Mouse (Mus musculus) hindbrain, postnatal 0 days (tissue): ENCODE data around the gene Lsr. TPM values are rescaled to one million over a fixed set of nuclear protein-coding genes. Genes with fewer than 3 reads are reported as not detected.

Source experiments
- ATAC-seq: fragments of 200-750 bp; cut with Nextera tagmentation; 2 replicates; pipeline ENCODE4 v1.8.0; 2017; ENCODE audit warnings: mild to moderate bottlenecking, moderate TSS enrichment, moderate library complexity
- DNase-seq: peaks from one replicate; pipeline ENCODE4 v3.0.0-alpha.2; 2015; ENCODE audit warnings: low spot score
- H3K27ac ChIP-seq: fragments of 300-500 bp; sonication (generic); 2 replicates; pipeline ENCODE4 v1.5.1; 2014; ENCODE audit warnings: mild to moderate bottlenecking
- H3K27me3 ChIP-seq: fragments of 300-500 bp; sonication (generic); 2 replicates; pipeline ENCODE4 v1.6.1; 2014; ENCODE audit warnings: low read length, mixed read lengths; ENCODE audit not compliant: insufficient read depth
- H3K36me3 ChIP-seq: fragments of 300-500 bp; sonication (generic); 2 replicates; pipeline ENCODE4 v1.6.1; 2014; ENCODE audit warnings: low read length, mixed read lengths; ENCODE audit not compliant: insufficient read depth
- H3K4me1 ChIP-seq: fragments of 300-500 bp; sonication (generic); 2 replicates; pipeline ENCODE4 v1.6.1; 2014; ENCODE audit warnings: antibody characterized with exemption, low read length, mixed read lengths; ENCODE audit not compliant: insufficient read depth
- H3K4me2 ChIP-seq: fragments of 300-500 bp; sonication (generic); 2 replicates; pipeline ENCODE4 v1.6.1; 2014; ENCODE audit warnings: low read depth, mild to moderate bottlenecking, low read length, moderate library complexity, mixed read lengths
- H3K4me3 ChIP-seq: fragments of 300-500 bp; sonication (generic); 2 replicates; pipeline ENCODE4 v1.5.1; 2014; ENCODE audit warnings: low read length
- H3K9ac ChIP-seq: fragments of 300-500 bp; sonication (generic); replicated peaks from 2 replicates; pipeline ENCODE4 v1.6.1; 2014; ENCODE audit warnings: mild to moderate bottlenecking, low read length, moderate library complexity, mixed read lengths
- H3K9me3 ChIP-seq: fragments of 300-500 bp; sonication (generic); 2 replicates; pipeline ENCODE4 v1.6.1; 2016; ENCODE audit warnings: low read length, mixed read lengths
- CTCF ChIP-seq: IDR thresholded peaks from 2 replicates; pipeline ENCODE4 v1.5.1; 2016; ENCODE audit warnings: antibody characterized with exemption, control low read depth, low read depth
- WGBS: fragments of 180-500 bp; shearing (Covaris S2); extraction: QIAGEN DNeasy Blood & Tissue Kit; methylation state at CpG from one replicate; pipeline ENCODE4 v1.1.7; 2014; 5-methylcytosine and 5-hydroxymethylcytosine counted together
- polyA plus RNA-seq: library from polyadenylated mRNA; unstranded; fragments of >200 nt; fragmentation: Nextera tagmentation; extraction: Ambion mirVana; gene quantifications from 2 replicates; pipeline ENCODE4 v1.2.1, GENCODE M21; 2015
- total RNA-seq: library from RNA; depleted of rRNA; stranded (reverse); fragments of >200 nt; gene quantifications from 2 replicates; pipeline ENCODE4 v1.2.3, GENCODE M21; 2014

Lsr gene
- total and polyA plus RNA-seq, 2 experiments from 2014 or later, result 25.3 to 28.8 TPM

DNA sequence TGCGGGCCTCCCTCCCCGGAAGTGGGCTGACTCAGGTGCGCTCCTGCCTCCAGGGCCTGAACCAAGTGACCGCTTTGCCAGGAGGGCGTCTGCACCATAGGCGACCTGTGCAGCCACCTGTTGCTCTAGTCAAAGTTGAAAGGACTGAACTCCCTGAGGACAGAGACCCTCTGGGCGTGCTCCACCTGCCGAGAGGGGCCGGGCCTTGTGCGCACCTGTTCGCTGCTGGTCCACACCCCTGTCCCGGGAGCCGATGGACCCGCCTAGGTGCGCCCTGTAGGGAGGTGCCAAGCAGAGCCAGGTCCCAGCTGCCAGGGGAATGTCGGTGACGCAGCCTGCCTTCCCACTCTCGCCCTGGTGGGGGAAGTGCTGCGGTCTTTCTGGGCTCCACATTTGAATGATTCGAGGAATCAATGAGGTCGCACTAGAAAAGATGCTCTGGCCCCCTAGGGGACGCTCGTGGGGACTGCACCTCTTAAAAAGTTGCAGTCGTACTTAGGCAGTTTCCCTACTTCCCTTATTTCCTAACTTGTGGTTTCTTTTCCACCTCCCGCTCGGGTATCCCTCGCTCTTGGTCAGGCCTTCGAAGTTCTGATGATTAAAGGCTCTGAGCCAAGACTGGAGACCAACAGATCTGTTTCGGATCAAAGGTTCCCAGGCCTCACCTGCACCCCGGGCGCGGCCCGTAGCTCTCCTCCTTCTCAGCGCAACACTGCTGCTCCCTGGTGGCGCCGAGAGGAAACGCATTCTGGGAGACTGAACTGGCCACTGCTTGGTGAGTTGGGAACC, 431 bp upstream of the Lsr start, which contains the start of gene Fam187b:
Fam187b (plus strand) TSS at position 290 of the 789 bp plus-strand sequence.
- peak within 1 kb of the TSS; percentile 28; the same call in 1 of the 2 replicates for H3K9ac ChIP-seq
- under 1% methylated on average over 37 of the region's 37 CpGs for WGBS
- H3K27ac ChIP-seq, result peak within 1 kb of the TSS; percentile 32; the same call in 1 of the 2 replicates

DNA sequence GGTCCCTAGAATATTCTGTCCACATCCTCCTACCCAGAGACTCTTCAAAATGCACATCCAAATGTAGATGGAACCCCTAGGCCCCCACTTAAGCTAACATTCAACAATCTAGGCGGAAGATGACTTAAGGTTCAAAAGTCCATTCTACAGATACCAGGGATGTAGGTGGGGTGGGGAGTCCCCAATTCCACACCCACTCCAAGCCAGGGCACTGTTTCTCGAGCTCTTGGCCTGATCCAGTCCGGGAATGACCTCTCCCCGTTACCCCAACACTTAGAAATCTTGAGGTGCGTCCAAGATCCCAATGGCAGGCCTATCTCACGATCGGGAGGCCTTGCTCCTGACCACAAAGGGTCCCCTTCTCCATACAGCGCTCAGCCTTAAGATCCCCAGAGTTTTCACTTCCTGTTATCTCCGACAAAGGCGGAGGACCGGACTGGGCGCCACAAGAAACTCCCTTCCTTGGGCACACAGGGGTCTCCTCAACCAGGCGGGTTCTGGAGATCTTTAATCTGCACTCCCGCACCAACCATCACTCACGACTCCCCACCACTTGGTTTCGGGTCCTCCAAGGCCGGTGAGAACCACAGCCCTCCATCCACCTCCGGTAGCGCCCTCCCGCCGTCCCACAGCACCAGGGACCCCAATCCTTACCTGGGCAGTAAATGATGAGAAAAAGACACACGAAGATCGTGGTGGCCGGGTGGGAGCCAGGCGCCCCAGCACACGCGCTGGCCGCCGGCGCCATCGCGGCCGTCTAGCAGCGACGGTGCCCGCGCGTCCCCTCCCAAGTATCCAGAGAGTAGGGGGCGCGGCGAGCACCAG, 626 bp downstream of the Lsr start:
- ATAC-seq (0 out of 2 replicates have a peak, but pooled peaks have one; percentile 15), DNase-seq (no peak)
- no peaks in the 10 kb centered on the region for H3K4me1 ChIP-seq
- H3K4me2 ChIP-seq, result peak overlapping the region; percentile 52
- no peaks in the 10 kb centered on the region for H3K36me3 ChIP-seq
- H3K9me3 ChIP-seq, result no peaks in the 10 kb centered on the region
- H3K27me3 ChIP-seq, result peaks cover 11% of the 10 kb centered on the region
- H3K9ac ChIP-seq, result peak overlapping the region; percentile 28; the same call in 1 of the 2 replicates
- WGBS, result 6% methylated on average over 41 of the region's 41 CpGs
- no peak for TF ChIP-seq CTCF
- H3K27ac ChIP-seq, result peak overlapping the region; percentile 32; the same call in 1 of the 2 replicates
- H3K4me3 ChIP-seq, result peak overlapping the region; percentile 35

More for the DNA sequence above, 431 bp upstream of the Lsr start, which contains the start of gene Fam187b:
- Histone ChIP-seq H3K36me3 (no peaks in the 10 kb centered on the region), H3K4me2 (peak within 1 kb of the TSS; percentile 52), H3K4me3 (peak within 1 kb of the TSS; percentile 35), H3K9me3 (no peaks in the 10 kb centered on the region), H3K27me3 (peaks cover 11% of the 10 kb centered on the region), H3K4me1 (no peaks in the 10 kb centered on the region)
- DNase-seq (peak; percentile 89), ATAC-seq (peak; percentile 90)
- TF ChIP-seq CTCF, result peak; percentile 77

DNA sequence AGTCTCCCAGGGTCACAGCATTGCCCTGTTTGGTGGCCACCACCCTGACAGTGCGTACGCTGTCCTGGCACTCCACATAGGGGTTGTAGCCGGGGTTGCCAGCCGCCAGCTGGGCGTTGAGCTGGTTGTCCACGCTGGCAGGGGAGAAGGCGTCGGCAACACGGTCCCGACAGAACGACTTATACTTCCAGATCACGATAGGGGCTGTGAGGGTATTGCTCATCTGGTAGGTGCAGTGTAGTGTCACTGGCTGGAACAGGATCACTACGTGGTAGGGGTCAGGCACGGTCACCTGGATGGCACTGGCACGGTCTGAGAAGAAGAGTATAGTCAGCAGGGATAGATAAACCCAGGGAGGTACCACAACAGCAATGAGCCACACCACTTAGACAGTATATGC, 1.4 kb downstream of the Lsr start:
- 89% methylated on average over 15 of the region's 15 CpGs for WGBS
- TF ChIP-seq CTCF, result no peak
- peak overlapping the region; percentile 21; the same call in 1 of the 2 replicates for H3K4me2 ChIP-seq
- no peak for ATAC-seq
- peaks cover 11% of the 10 kb centered on the region for H3K27me3 ChIP-seq
- H3K4me1 ChIP-seq, result no peaks in the 10 kb centered on the region
- H3K27ac ChIP-seq, result no peak overlapping the region
- H3K36me3 ChIP-seq, result no peaks in the 10 kb centered on the region
- no peak for DNase-seq
- H3K9me3 ChIP-seq, result no peaks in the 10 kb centered on the region
- no peak overlapping the region for H3K4me3 ChIP-seq
- H3K9ac ChIP-seq, result no peak overlapping the region

DNA sequence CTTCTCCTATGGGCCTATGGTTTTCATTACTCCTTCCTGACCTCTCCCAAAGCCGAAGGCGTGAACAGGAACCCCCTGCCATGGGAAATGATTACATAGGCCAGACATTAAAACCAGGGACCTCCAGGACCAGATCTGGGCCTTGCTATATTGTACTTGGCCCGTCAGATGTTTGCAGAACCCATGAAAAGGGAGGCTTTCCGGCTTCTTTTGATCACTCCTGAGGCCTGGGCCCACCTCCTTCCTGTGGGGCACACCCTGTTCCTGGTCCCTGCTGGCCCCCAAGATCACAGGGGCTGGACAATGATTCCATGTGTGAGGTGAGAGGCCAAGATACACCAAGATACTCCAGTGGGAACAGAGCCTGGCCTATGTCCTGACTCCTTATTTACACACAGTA, 4.1 kb downstream of the Lsr start:
- TF ChIP-seq CTCF, result no peak
- ATAC-seq, result no peak
- H3K4me3 ChIP-seq, result no peak overlapping the region

DNA sequence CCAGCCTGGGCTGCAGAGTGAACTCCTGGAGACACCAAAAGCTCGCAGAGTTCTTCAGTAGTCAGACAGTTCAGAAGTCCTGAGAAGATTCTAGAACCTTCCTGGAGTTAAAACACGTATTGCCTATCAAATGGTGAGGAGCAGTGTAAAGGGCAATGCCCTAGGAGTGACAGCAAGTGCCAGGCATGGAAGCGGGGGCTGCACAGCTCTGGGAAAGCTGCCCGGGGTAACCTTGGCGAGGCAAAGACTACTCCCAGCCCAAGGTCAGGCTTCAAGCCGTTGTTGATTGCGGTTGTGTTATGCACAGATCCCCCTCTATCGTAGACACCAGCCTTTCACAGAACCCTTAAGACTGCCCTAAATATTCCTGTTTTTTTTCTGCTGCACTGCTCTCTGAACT, 4.7 kb downstream of the Lsr start:
- ATAC-seq (no peak), DNase-seq (no peak)
- Histone ChIP-seq H3K9ac (no peak overlapping the region), H3K9me3 (no peaks in the 10 kb centered on the region), H3K36me3 (no peaks in the 10 kb centered on the region), H3K4me1 (no peaks in the 10 kb centered on the region), H3K4me2 (no peak overlapping the region), H3K4me3 (no peak overlapping the region), H3K27me3 (peaks cover 9% of the 10 kb centered on the region), H3K27ac (no peak overlapping the region)
- no peak for TF ChIP-seq CTCF
- WGBS, result 91% methylated on average over 8 of the region's 8 CpGs

More for the DNA sequence above, 4.1 kb downstream of the Lsr start:
- WGBS, result 81% methylated on average over 4 of the region's 4 CpGs
- H3K9ac ChIP-seq, result no peak overlapping the region
- peaks cover 11% of the 10 kb centered on the region for H3K27me3 ChIP-seq
- no peak overlapping the region for H3K27ac ChIP-seq
- no peaks in the 10 kb centered on the region for H3K9me3 ChIP-seq
- no peaks in the 10 kb centered on the region for H3K4me1 ChIP-seq
- DNase-seq, result no peak
- no peak overlapping the region for H3K4me2 ChIP-seq
- no peaks in the 10 kb centered on the region for H3K36me3 ChIP-seq

DNA sequence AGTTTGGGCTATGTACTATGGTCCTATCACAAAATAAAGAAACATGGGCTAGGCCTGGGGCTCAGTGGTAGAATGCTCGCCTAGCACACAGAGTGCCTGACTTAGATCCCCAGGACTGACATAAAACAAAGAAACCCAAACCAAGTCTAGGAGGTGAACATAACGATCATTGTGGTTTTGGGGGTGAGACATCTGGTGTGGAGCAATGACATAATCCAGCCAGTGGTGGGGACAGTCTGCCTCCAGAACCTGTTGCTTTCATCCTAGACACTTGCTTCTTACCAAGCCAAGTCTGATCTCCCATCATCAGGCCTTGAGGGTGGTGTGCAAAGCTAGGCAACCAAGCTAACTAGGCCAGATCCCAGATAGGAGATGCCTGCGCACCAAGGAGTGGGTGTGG, 6.6 kb downstream of the Lsr start:
- H3K4me1 ChIP-seq, result no peaks in the 10 kb centered on the region

More for the DNA sequence above, 6.6 kb downstream of the Lsr start:
- Histone ChIP-seq H3K9me3 (no peaks in the 10 kb centered on the region), H3K4me3 (no peak overlapping the region), H3K27ac (no peak overlapping the region), H3K27me3 (no peaks in the 10 kb centered on the region), H3K4me2 (no peak overlapping the region), H3K36me3 (no peaks in the 10 kb centered on the region), H3K9ac (no peak overlapping the region)
- no peak for DNase-seq
- 85% methylated on average over 3 of the region's 3 CpGs for WGBS
- TF ChIP-seq CTCF, result no peak
- no peak for ATAC-seq
